Mouse (Mus musculus) liver, embryonic 15.5 days (tissue): ENCODE results near the gene Syde2. TPM values are rescaled to one million over a fixed set of nuclear protein-coding genes. Genes with fewer than 3 reads are reported as not detected.

Experiments
- ATAC-seq: fragments of 200-750 bp; cut with Nextera tagmentation; 2 replicates; pipeline ENCODE4 v1.8.0; 2017; ENCODE audit warnings: moderate number of reproducible peaks, mild to moderate bottlenecking, moderate library complexity; ENCODE audit not compliant: insufficient read depth
- H3K27ac ChIP-seq: fragments of 300-500 bp; sonication (generic); replicated peaks from 2 replicates; pipeline ENCODE4 v1.5.1; 2015; ENCODE audit warnings: mild to moderate bottlenecking, inconsistent platforms
- H3K27me3 ChIP-seq: fragments of 300-500 bp; sonication (generic); 2 replicates; pipeline ENCODE4 v1.6.1; 2015; ENCODE audit warnings: mild to moderate bottlenecking, inconsistent platforms
- H3K36me3 ChIP-seq: fragments of 300-500 bp; sonication (generic); replicated peaks from 2 replicates; pipeline ENCODE4 v1.6.1; 2015; ENCODE audit warnings: moderate library complexity, mild to moderate bottlenecking, inconsistent platforms
- H3K4me1 ChIP-seq: fragments of 300-500 bp; sonication (generic); replicated peaks from 2 replicates; pipeline ENCODE4 v1.6.1; 2015; ENCODE audit warnings: inconsistent platforms
- H3K4me2 ChIP-seq: fragments of 300-500 bp; sonication (generic); 2 replicates; pipeline ENCODE4 v1.6.1; 2015; ENCODE audit warnings: moderate library complexity, mild to moderate bottlenecking, inconsistent platforms
- H3K4me3 ChIP-seq: fragments of 300-500 bp; sonication (generic); replicated peaks from 2 replicates; pipeline ENCODE4 v1.5.1; 2015; ENCODE audit warnings: mild to moderate bottlenecking, inconsistent platforms
- H3K9ac ChIP-seq: fragments of 300-500 bp; sonication (generic); 2 replicates; pipeline ENCODE4 v1.6.1; 2015; ENCODE audit warnings: moderate library complexity, mild to moderate bottlenecking, inconsistent platforms
- H3K9me3 ChIP-seq: fragments of 300-500 bp; sonication (generic); replicated peaks from 2 replicates; pipeline ENCODE4 v1.6.1; 2016; ENCODE audit warnings: inconsistent platforms
- WGBS: fragments of 180-500 bp; shearing (Covaris S2); methylation state at CpG from one replicate; pipeline ENCODE4 v1.1.7; 2015; ENCODE audit warnings: mixed read lengths; ENCODE audit not compliant: insufficient replicate concordance; 5-methylcytosine and 5-hydroxymethylcytosine counted together
- polyA plus RNA-seq: library from polyadenylated mRNA; unstranded; fragments of >200 nt; fragmentation: Nextera tagmentation; extraction: Ambion mirVana; gene quantifications from 2 replicates; pipeline ENCODE4 v1.2.1, GENCODE M21; 2015

Gene Syde2
- polyA plus RNA-seq, result 0.48 and 0.52 TPM in 2 replicates

- Histone ChIP-seq H3K27me3 (peaks cover 55% of the 10 kb centered on the region), H3K4me2 (peak within 1 kb of the TSS; percentile 73), H3K27ac (peak within 1 kb of the TSS; percentile 85), H3K36me3 (no peaks in the 10 kb centered on the region), H3K4me1 (peaks cover 15% of the 10 kb centered on the region), H3K9me3 (no peaks in the 10 kb centered on the region), H3K4me3 (peak within 1 kb of the TSS; percentile 59), H3K9ac (peak within 1 kb of the TSS; percentile 45; the same call in 1 of the 2 replicates)
- WGBS, result under 1% methylated on average over 65 of the region's 65 CpGs
- peak; percentile 41 for ATAC-seq
These were observed at the start of gene Syde2 for GRCm38 (mm10) chr3:145987268-145987969. Gene Syde2 (plus strand): TSS chr3:145987870.

DNA sequence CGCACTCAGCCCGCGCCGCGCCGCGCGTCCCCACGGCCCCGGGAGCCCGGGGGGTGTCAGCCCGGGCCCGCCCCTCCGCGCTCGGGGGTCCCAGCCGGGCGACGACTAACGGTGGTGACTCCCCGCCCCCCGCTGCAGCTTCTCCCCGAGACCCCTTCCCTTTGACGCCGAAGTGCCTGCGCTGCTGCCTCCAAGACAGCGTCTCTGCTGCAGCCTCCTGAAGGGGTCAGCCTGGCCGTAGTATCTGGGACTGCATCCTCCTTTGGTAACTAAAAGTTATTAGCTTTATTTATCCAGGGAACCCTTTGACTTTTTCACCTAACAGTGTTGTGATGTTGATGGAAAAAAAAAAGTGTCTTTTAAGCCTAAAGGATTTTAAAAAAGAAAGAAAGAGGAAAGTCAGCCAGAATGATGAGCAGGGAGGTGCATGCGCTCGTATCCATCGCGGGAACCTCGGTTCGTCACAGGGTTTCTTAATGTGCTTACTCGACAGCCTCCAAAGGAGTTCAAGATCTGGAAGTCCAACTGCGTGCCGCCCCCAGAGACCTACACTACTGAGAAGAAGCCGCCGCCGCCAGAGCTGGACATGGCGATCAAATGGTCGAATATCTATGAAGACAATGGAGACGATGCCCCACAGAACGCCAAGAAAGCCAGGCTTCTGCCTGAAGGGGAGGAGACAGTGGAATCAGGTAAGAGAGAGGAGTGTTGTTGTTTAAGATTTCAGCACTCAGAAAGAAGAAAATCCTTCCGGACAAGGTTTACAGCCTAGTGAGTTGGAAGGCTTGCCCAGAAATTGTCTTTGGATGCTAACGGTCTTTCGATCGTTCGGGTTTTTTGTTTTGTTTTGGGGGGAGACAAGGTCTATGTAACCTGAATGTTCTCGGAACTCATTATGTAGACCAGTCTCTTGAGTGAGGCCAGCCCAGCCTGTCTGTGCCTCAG is 49.0 kb upstream of the Syde2 start:
- H3K27me3 ChIP-seq, result no peaks in the 10 kb centered on the region
- peaks cover 32% of the 10 kb centered on the region for H3K36me3 ChIP-seq
- peak overlapping the region; percentile 68 for H3K27ac ChIP-seq
- ATAC-seq, result peak; percentile 2; the same call in 1 of the 2 replicates
- H3K4me3 ChIP-seq, result peak overlapping the region; percentile 95
- peaks cover 35% of the 10 kb centered on the region for H3K4me1 ChIP-seq
- 16% methylated on average over 50 of the region's 50 CpGs for WGBS
- peak overlapping the region; percentile 89 for H3K9ac ChIP-seq
- H3K9me3 ChIP-seq, result no peaks in the 10 kb centered on the region
- H3K4me2 ChIP-seq, result peak overlapping the region; percentile 94

DNA sequence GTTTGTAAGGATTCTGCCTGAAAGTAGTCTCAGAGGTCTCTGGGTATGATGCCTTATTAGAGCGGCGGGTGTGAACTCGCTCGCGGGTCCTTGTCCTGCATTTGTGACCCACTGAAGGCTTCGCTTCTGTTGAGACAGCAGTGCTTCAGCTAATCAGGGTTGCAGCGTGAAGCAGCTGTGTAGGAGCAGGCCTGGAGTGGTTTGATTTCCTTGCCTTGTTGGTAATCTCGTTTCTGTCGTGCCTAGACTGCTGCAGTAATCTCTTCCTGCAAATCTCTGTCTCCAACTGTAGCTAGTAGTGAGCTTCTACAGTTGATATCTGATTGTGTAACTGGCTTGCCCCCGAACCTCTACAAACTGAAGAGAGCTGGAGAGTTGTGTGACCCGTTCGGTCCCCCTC is 48.3 kb upstream of the Syde2 start:
- Histone ChIP-seq H3K27me3 (no peaks in the 10 kb centered on the region), H3K36me3 (peaks cover 35% of the 10 kb centered on the region), H3K9me3 (no peaks in the 10 kb centered on the region), H3K4me1 (peaks cover 35% of the 10 kb centered on the region), H3K9ac (peak overlapping the region; percentile 15; the same call in 1 of the 2 replicates), H3K27ac (no peak overlapping the region), H3K4me2 (peak overlapping the region; percentile 94), H3K4me3 (peak overlapping the region; percentile 95)
- ATAC-seq, result peak; percentile 27
- WGBS, result 18% methylated on average over 12 of the region's 12 CpGs

GRCm38 (mm10) chr3:145939971-145940370 is 47.7 kb upstream of the Syde2 start:
- H3K4me3 ChIP-seq, result peak overlapping the region; percentile 95
- 63% methylated on average over 4 of the region's 4 CpGs for WGBS
- H3K27me3 ChIP-seq, result no peaks in the 10 kb centered on the region
- no peak for ATAC-seq
- peaks cover 40% of the 10 kb centered on the region for H3K36me3 ChIP-seq
- no peak overlapping the region for H3K27ac ChIP-seq
- no peak overlapping the region for H3K9ac ChIP-seq
- H3K4me1 ChIP-seq, result peaks cover 35% of the 10 kb centered on the region
- H3K4me2 ChIP-seq, result peak overlapping the region; percentile 94; the same call in 1 of the 2 replicates
- no peaks in the 10 kb centered on the region for H3K9me3 ChIP-seq

DNA sequence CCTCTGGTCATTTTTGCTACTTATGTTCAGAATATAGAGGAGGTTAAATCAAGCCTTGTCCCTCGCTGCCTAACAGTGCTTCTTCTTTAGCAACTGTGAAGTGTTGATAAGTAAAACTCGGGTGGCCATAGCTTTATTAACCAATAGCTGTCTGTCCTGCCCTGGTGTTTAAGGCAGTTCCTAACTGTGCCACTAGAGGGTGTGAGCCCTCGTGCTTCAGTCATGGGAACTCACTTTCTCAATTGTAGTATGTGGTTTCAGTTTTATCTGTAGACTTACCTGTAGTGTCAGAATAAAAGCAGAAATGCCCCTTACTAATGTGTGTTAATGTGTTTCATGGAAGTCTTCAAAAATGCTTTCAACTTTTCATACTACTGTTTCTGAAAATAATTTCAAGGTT is 45.7 kb upstream of the Syde2 start:
- Histone ChIP-seq H3K9me3 (no peaks in the 10 kb centered on the region), H3K4me3 (no peak overlapping the region), H3K4me1 (peaks cover 40% of the 10 kb centered on the region), H3K27ac (no peak overlapping the region), H3K27me3 (no peaks in the 10 kb centered on the region), H3K4me2 (no peak overlapping the region), H3K36me3 (peaks cover 44% of the 10 kb centered on the region), H3K9ac (no peak overlapping the region)
- ATAC-seq, result no peak
- WGBS, result 2% methylated on average over 3 of the region's 3 CpGs

DNA sequence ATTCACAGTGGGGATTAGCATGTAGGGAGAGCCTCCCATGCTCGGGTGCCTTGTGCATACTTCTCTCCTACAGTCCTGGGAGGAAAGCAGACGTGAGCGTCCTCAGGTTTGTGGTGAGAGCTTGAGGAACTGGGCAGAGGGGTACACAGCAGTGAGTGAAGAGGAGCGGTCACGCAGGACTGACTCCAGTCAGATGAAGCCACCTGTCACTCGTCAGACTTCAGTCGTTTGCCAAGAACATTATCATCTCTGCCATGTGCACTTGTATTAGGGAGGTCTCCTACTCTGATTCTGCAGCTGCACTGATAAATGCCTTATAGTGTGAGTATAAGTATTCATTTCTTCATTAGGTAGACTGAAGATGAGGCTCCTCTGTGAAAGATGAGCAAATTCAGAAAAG is 43.3 kb upstream of the Syde2 start:
- Histone ChIP-seq H3K4me2 (no peak overlapping the region), H3K27me3 (no peaks in the 10 kb centered on the region), H3K27ac (no peak overlapping the region), H3K4me1 (peaks cover 25% of the 10 kb centered on the region), H3K9me3 (no peaks in the 10 kb centered on the region), H3K36me3 (peaks cover 44% of the 10 kb centered on the region), H3K9ac (no peak overlapping the region), H3K4me3 (no peak overlapping the region)
- peak; percentile 40; the same call in 1 of the 2 replicates for ATAC-seq
- WGBS, result 39% methylated on average over 7 of the region's 7 CpGs

- no peak overlapping the region for H3K27ac ChIP-seq
- peak; percentile 20; the same call in 1 of the 2 replicates for ATAC-seq
- no peaks in the 10 kb centered on the region for H3K9me3 ChIP-seq
- no peak overlapping the region for H3K4me2 ChIP-seq
- H3K4me3 ChIP-seq, result no peak overlapping the region
- no peaks in the 10 kb centered on the region; the same call in 1 of the 2 replicates for H3K27me3 ChIP-seq
- H3K9ac ChIP-seq, result no peak overlapping the region
- 55% methylated on average over 3 of the region's 3 CpGs for WGBS
- H3K36me3 ChIP-seq, result peaks cover 37% of the 10 kb centered on the region
- H3K4me1 ChIP-seq, result peaks cover 25% of the 10 kb centered on the region
These were observed 41.8 kb upstream of the Syde2 start for GRCm38 (mm10) chr3:145945904-145946303.

GRCm38 (mm10) chr3:145946654-145947053 is 41.0 kb upstream of the Syde2 start:
- Histone ChIP-seq H3K9ac (no peak overlapping the region), H3K36me3 (peaks cover 30% of the 10 kb centered on the region), H3K27me3 (no peaks in the 10 kb centered on the region; the same call in 1 of the 2 replicates), H3K9me3 (no peaks in the 10 kb centered on the region), H3K4me1 (peaks cover 27% of the 10 kb centered on the region), H3K4me2 (no peak overlapping the region), H3K27ac (no peak overlapping the region), H3K4me3 (no peak overlapping the region)
- 54% methylated on average over 2 of the region's 2 CpGs for WGBS
- no peak for ATAC-seq

- peaks cover 24% of the 10 kb centered on the region for H3K36me3 ChIP-seq
- no peak overlapping the region for H3K4me3 ChIP-seq
- peaks cover 28% of the 10 kb centered on the region for H3K4me1 ChIP-seq
- no peak overlapping the region for H3K27ac ChIP-seq
- H3K9ac ChIP-seq, result no peak overlapping the region
- WGBS, result 25% methylated on average over 6 of the region's 6 CpGs
- H3K27me3 ChIP-seq, result no peaks in the 10 kb centered on the region; the same call in 1 of the 2 replicates
- H3K9me3 ChIP-seq, result no peaks in the 10 kb centered on the region
- no peak overlapping the region for H3K4me2 ChIP-seq
- no peak for ATAC-seq
These were observed 40.0 kb upstream of the Syde2 start for GRCm38 (mm10) chr3:145947539-145948204.

DNA sequence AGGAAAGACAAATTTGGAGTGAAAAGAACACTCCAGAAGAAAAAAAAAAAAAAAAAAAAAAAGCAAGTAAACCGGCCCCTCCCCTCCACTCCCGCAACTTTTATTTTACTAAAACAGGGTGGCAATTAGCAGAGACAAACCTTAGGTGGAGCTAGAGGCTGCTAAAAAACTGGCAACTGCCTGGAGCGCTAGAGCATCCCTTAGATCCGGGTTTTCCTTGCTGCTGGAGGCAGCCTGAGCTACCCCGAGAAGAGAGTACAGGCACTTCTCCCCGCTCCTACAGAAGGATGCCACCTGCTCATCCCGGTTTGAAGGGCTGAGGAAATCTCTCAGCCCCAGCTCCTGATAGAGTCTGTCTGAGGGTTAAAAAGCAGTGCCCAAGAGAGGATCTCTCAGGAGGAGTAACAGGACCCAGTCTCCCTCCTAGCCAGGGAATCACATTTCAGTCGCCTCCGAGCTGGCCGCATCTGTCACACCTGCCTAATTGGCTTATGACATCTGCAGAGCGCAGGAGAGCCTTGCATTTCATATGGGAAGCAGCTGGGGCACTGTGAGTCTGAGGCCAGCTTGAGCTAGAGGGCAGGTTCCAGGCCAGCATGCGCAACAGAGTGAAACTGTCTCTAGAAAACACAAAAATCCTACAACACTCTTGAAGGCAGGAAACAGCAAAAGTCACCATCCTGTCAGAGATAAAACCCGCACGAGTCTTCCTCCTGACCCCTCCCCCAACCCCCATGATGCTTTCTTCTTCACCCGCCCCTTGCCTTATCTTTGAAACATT is 37.4 kb upstream of the Syde2 start:
- H3K27ac ChIP-seq, result no peak overlapping the region; the same call in 1 of the 2 replicates
- peaks cover 2% of the 10 kb centered on the region for H3K36me3 ChIP-seq
- H3K4me2 ChIP-seq, result peak overlapping the region; percentile 67
- H3K9me3 ChIP-seq, result no peaks in the 10 kb centered on the region
- peaks cover 34% of the 10 kb centered on the region for H3K4me1 ChIP-seq
- H3K9ac ChIP-seq, result 0 out of 2 replicates have a peak overlapping the region, but pooled peaks have one; percentile 8
- peak overlapping the region; percentile 33 for H3K4me3 ChIP-seq
- no peaks in the 10 kb centered on the region; the same call in 1 of the 2 replicates for H3K27me3 ChIP-seq
- 4% methylated on average over 15 of the region's 15 CpGs for WGBS
- peak; percentile 51; the same call in 1 of the 2 replicates for ATAC-seq
